Comparison of ENCODE assay signal across 17 mouse cellular contexts in the genomic region with DNA sequence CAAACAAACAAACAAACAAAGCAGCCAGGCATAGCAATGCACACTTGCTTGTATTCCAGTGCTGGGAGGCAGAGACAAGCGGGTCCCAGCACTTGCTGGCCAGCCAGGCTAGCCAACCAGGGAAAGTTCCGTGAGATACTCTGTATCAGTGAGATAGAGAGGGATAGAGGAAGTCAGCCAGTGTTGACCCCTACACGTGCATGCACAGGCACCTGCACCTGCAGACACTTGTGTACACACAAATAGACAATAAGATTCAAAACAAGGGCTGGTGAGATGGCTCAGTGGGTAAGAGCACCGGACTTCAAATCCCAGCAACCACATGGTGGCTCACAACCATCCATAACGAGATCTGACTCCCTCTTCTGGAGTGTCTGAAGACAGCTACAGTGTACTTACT.
"Had no signal": no experiment of that assay in that cellular context is flagged by ENCODE, and none has a peak within 500 bp of the region (broad histone marks: within the 10 kb centered on the region; RNA-seq: fewer than 3 reads in every experiment).

No protein-coding gene starts in this region.

- H3K9ac ChIP-seq: liver, embryonic 14.5 days; lung, embryonic 14.5 days; midbrain, embryonic 13.5 days; midbrain, embryonic 15.5 days; neural tube, embryonic 13.5 days; neural tube, embryonic 15.5 days; stomach, embryonic 15.5 days had no signal

- H3K36me3 ChIP-seq: midbrain, embryonic 13.5 days; midbrain, embryonic 15.5 days; neural tube, embryonic 13.5 days; neural tube, embryonic 15.5 days; stomach, embryonic 15.5 days had no signal

- H3K4me1 ChIP-seq: midbrain, embryonic 13.5 days; midbrain, embryonic 15.5 days; neural tube, embryonic 13.5 days; neural tube, embryonic 15.5 days; stomach, embryonic 15.5 days had no signal

- H3K27me3 ChIP-seq: midbrain, embryonic 13.5 days; midbrain, embryonic 15.5 days; neural tube, embryonic 13.5 days; neural tube, embryonic 15.5 days; stomach, embryonic 15.5 days had no signal

- H3K9me3 ChIP-seq: midbrain, embryonic 10.5 days; midbrain, embryonic 13.5 days; midbrain, embryonic 15.5 days; neural tube, embryonic 13.5 days; neural tube, embryonic 15.5 days; stomach, embryonic 15.5 days had no signal

- H3K4me2 ChIP-seq: lung, embryonic 14.5 days; midbrain, embryonic 13.5 days; midbrain, embryonic 15.5 days; neural tube, embryonic 13.5 days; neural tube, embryonic 15.5 days; stomach, embryonic 15.5 days had no signal

- H3K27ac ChIP-seq: liver, embryonic 14.5 days; midbrain, embryonic 10.5 days; midbrain, embryonic 13.5 days; midbrain, embryonic 15.5 days; neural tube, embryonic 13.5 days; neural tube, embryonic 15.5 days; stomach, embryonic 15.5 days; stomach, postnatal 0 days had no signal

- H3K4me3 ChIP-seq: midbrain, embryonic 10.5 days; midbrain, embryonic 13.5 days; midbrain, embryonic 15.5 days; myocyte; neural tube, embryonic 13.5 days; neural tube, embryonic 15.5 days; stomach, embryonic 15.5 days had no signal

- ATAC-seq: midbrain, embryonic 13.5 days; midbrain, embryonic 15.5 days had no signal

- DNase-seq: lung, adult 18-20 months; lung, embryonic 14.5 days; lung, postnatal 10 days; lung, postnatal 4 days; right cerebral cortex, postnatal 14 days; thymus, adult 2 months; thymus, postnatal 25 days; thymus, postnatal 4 days had no signal
